ENCODE assay signal across 11 mouse cellular contexts in the genomic region with DNA sequence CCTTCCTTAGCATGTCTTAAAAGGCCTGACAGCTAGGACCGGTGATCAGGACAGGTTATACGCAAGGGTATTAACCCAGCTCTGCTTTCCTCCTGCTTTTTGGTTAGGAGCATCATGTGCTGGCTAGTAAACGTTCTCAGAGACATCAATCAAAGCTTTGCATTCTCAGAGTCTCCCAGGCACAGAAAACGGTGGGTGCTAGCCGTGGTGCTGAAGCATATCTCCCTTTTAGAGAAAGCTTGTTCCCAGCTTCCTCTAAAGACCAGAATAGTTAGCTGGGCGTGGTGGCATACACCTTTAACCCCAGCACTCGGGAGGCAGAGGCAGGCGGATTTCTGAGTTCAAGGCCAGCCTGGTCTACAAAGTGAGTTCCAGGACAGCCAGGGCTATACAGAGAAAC. TPM values are rescaled to one million over a fixed set of nuclear protein-coding genes. Genes with fewer than 3 reads are reported as not detected.
DNase-seq lines count a peak whose midpoint lies in the region; ATAC-seq and TF ChIP-seq lines count a peak whose summit lies in the region.
"Had no signal": no experiment of that assay in that cellular context is flagged by ENCODE, and none has a peak within 500 bp of the region (broad histone marks: within the 10 kb centered on the region; RNA-seq: fewer than 3 reads in every experiment).

No protein-coding gene starts in this region.

- TF ChIP-seq POLR2A in CH12.LX (IDR thresholded peaks at IDR 0.05; ENCODE audit: low read depth, low read length) = no peak

- DNase-seq in hindbrain, embryonic 14.5 days (ENCODE audit: low spot score) = peak; percentile 61
- DNase-seq in CH12.LX (ENCODE audit: extremely low read depth) (peak; percentile 32), adipocyte (ENCODE audit: low spot score) (peak; percentile 80)
- peak; percentile 83 for DNase-seq in limb, embryonic 11.5 days (ENCODE audit: low spot score)
- no peak for DNase-seq in right cerebral cortex, postnatal 14 days
- no peak for DNase-seq in gastrocnemius, adult 8-10 months (ENCODE audit: low spot score in 2 of 2)
- DNase-seq in cerebellum, postnatal 4 days (ENCODE audit: low spot score in 2 of 2) = no peak
- DNase-seq: gastrocnemius, postnatal 25 days had no signal

- TF ChIP-seq CTCF in CH12.LX (conservative IDR thresholded peaks at IDR 0.05 in 1 of 2, IDR thresholded peaks at IDR 0.05 in 1 of 2; ENCODE audit: low read depth in 2 of 2, low read length in 2 of 2) = no peak

- H3K4me1 ChIP-seq in hindbrain, embryonic 14.5 days (replicated peaks; ENCODE audit: control insufficient read depth, insufficient read depth, low read length) = peaks cover 10% of the 10 kb centered on the region
- peaks cover 23% of the 10 kb centered on the region for H3K4me1 ChIP-seq in hindbrain, embryonic 12.5 days
- peaks cover 0 to 3% of the 10 kb centered on the region in 2 experiments; a peak in 2 of 4 replicates for H3K4me1 ChIP-seq in CH12.LX (ENCODE audit: control insufficient read depth in 1 of 2, insufficient read depth in 2 of 2)
- H3K4me1 ChIP-seq in limb, embryonic 11.5 days (ENCODE audit: control insufficient read depth, insufficient read depth, low read length) = 0 out of 2 replicates have a peak, but pooled peaks cover 2% of the 10 kb centered on the region

- H3K9ac ChIP-seq in hindbrain, embryonic 14.5 days = no peak overlapping the region
- no peak overlapping the region for H3K9ac ChIP-seq in hindbrain, embryonic 12.5 days
- no peak overlapping the region for H3K9ac ChIP-seq in CH12.LX (ENCODE audit: insufficient read depth, low read depth)
- no peak overlapping the region for H3K9ac ChIP-seq in limb, embryonic 11.5 days (ENCODE audit: low read length)
- H3K9ac ChIP-seq: limb, embryonic 13.5 days; neural tube, embryonic 13.5 days had no signal

- no peaks in the 10 kb centered on the region for H3K9me3 ChIP-seq in hindbrain, embryonic 14.5 days (ENCODE audit: control insufficient read depth, low read length)
- no peaks in the 10 kb centered on the region for H3K9me3 ChIP-seq in hindbrain, embryonic 12.5 days (replicated peaks)
- H3K9me3 ChIP-seq in CH12.LX (replicated peaks; ENCODE audit: low read length) = no peaks in the 10 kb centered on the region
- no peaks in the 10 kb centered on the region for H3K9me3 ChIP-seq in limb, embryonic 11.5 days (ENCODE audit: control insufficient read depth, low read length)
- H3K9me3 ChIP-seq: limb, embryonic 13.5 days; neural tube, embryonic 13.5 days had no signal

- no peak for ATAC-seq in hindbrain, embryonic 14.5 days (ENCODE audit: low FRiP score)
- ATAC-seq in hindbrain, embryonic 12.5 days (ENCODE audit: low FRiP score) = no peak
- no peak for ATAC-seq in limb, embryonic 11.5 days (ENCODE audit: insufficient number of reproducible peaks, low FRiP score, low TSS enrichment, low read depth)

- no peak for TF ChIP-seq RAD21 in CH12.LX (IDR thresholded peaks at IDR 0.05; ENCODE audit: low read depth, low read length)

- H3K27me3 ChIP-seq in hindbrain, embryonic 14.5 days (ENCODE audit: control insufficient read depth, insufficient read depth, low read length) = no peaks in the 10 kb centered on the region
- H3K27me3 ChIP-seq in hindbrain, embryonic 12.5 days = peaks cover 6% of the 10 kb centered on the region; the same call in 1 of the 2 replicates
- H3K27me3 ChIP-seq in CH12.LX (replicated peaks) = peaks cover 70% of the 10 kb centered on the region
- 0 out of 2 replicates have a peak, but pooled peaks cover 3% of the 10 kb centered on the region for H3K27me3 ChIP-seq in limb, embryonic 11.5 days (ENCODE audit: control insufficient read depth, insufficient read depth, low read length)

- dilution Hi-C loops in CH12.LX (cut with MboI; ENCODE audit: extremely low pct_ligation_motif_present, extremely low pct_unique_long_range_greater_than_20kb, low sequenced_read_pairs) = no loop called here

- no peak for TF ChIP-seq EP300 in CH12.LX (IDR thresholded peaks at IDR 0.05; ENCODE audit: low read length)

- H3K79me2 ChIP-seq in CH12.LX (replicated peaks; ENCODE audit: control insufficient read depth, extremely low read depth, insufficient read depth, poor library complexity, severe bottlenecking) = no peaks in the 10 kb centered on the region

- H3K27ac ChIP-seq in hindbrain, embryonic 14.5 days = no peak overlapping the region
- no peak overlapping the region for H3K27ac ChIP-seq in hindbrain, embryonic 12.5 days
- no peak overlapping the region for H3K27ac ChIP-seq in CH12.LX (ENCODE audit: insufficient read depth, low read depth)
- no peak overlapping the region for H3K27ac ChIP-seq in limb, embryonic 11.5 days (replicated peaks; ENCODE audit: low read depth, low read length)
- H3K27ac ChIP-seq: limb, embryonic 13.5 days; neural tube, embryonic 13.5 days had no signal

- 50% methylated on average over 8 of the region's 8 CpGs for WGBS in hindbrain, embryonic 14.5 days
- 37% methylated on average over 8 of the region's 8 CpGs for WGBS in hindbrain, embryonic 12.5 days
- 20% methylated on average over 8 of the region's 8 CpGs for WGBS in limb, embryonic 11.5 days

- H3K4me3 ChIP-seq in hindbrain, embryonic 14.5 days (replicated peaks; ENCODE audit: low read length) = no peak overlapping the region
- no peak overlapping the region for H3K4me3 ChIP-seq in hindbrain, embryonic 12.5 days
- H3K4me3 ChIP-seq in CH12.LX (replicated peaks in 1 of 3; ENCODE audit: low read depth in 2 of 3, low read length in 2 of 3, poor library complexity in 1 of 3) = no peak overlapping the region
- H3K4me3 ChIP-seq in limb, embryonic 11.5 days (ENCODE audit: low read depth, low read length) = no peak overlapping the region
- H3K4me3 ChIP-seq: limb, embryonic 13.5 days; neural tube, embryonic 13.5 days had no signal

- in situ Hi-C loops in CH12.LX (cut with MboI; ENCODE audit: low pct_ligation_motif_present, low pct_unique_long_range_greater_than_20kb, low sequenced_read_pairs) = loop anchor here (10.0 kb wide), 1 partner anchor 254 kb away; no protein-coding TSS in a partner anchor

- no peaks in the 10 kb centered on the region for H3K36me3 ChIP-seq in hindbrain, embryonic 14.5 days (replicated peaks; ENCODE audit: control insufficient read depth, insufficient read depth)
- no peaks in the 10 kb centered on the region for H3K36me3 ChIP-seq in hindbrain, embryonic 12.5 days
- no peaks in the 10 kb centered on the region for H3K36me3 ChIP-seq in CH12.LX (replicated peaks in 1 of 2; ENCODE audit: control insufficient read depth in 1 of 2, insufficient read depth in 1 of 2, low read length in 1 of 2)
- no peaks in the 10 kb centered on the region for H3K36me3 ChIP-seq in limb, embryonic 11.5 days (ENCODE audit: control insufficient read depth, insufficient read depth, low read length)
- H3K36me3 ChIP-seq: limb, embryonic 13.5 days; neural tube, embryonic 13.5 days had no signal

- no peak overlapping the region for H3K4me2 ChIP-seq in hindbrain, embryonic 14.5 days (replicated peaks)
- H3K4me2 ChIP-seq in hindbrain, embryonic 12.5 days (replicated peaks) = no peak overlapping the region
- H3K4me2 ChIP-seq in CH12.LX (ENCODE audit: insufficient read depth, low read depth, poor library complexity, severe bottlenecking) = no peak overlapping the region
- H3K4me2 ChIP-seq in limb, embryonic 11.5 days (ENCODE audit: low read depth, severe bottlenecking) = no peak overlapping the region
- H3K4me2 ChIP-seq: limb, embryonic 13.5 days; neural tube, embryonic 13.5 days had no signal

TF ChIP-seq in CH12.LX, 34 proteins besides CTCF, POLR2A, EP300 and RAD21:
- TF ChIP-seq E2F4 (IDR thresholded peaks at IDR 0.05; ENCODE audit: insufficient replicate concordance, low read depth, low read length) = no peak
- no peak for TF ChIP-seq MYC (IDR thresholded peaks at IDR 0.05; ENCODE audit: low read depth, low read length)

RNA-seq across cellular contexts. Expression of a gene that starts 12.3 kb away (rescaled TPM):
- polyA plus RNA-seq in hindbrain, embryonic 14.5 days (2014; fragmentation: Nextera tagmentation; extraction: Ambion mirVana) = 1.1 and 1.9 TPM in 2 replicates
- polyA plus RNA-seq in hindbrain, embryonic 12.5 days (2016; fragmentation: Nextera tagmentation; extraction: Ambion mirVana) = 2.3 and 2.4 TPM in 2 replicates
- total RNA-seq in CH12.LX (2012; rRNA removed) (not detected in 2 replicates), CH12.LX (2014; rRNA removed) (not detected in 2 replicates)
- not detected in 2 replicates for polyA plus RNA-seq in CH12.LX (2012; ENCODE audit: insufficient read length, low read depth)
- polyA plus RNA-seq in limb, embryonic 11.5 days (2014; fragmentation: Nextera tagmentation; extraction: Ambion mirVana) = 0.19 and 0.40 TPM in 2 replicates
- total RNA-seq in gastrocnemius, adult 8-10 months (2022) = not detected
- total RNA-seq: gastrocnemius, postnatal 25 days had no signal

Comparison
In these comparisons a context has a peak if more than half of its experiments do, and no peak if none do; other contexts are left out.
1. DNase-seq: peak in hindbrain, embryonic 14.5 days (single experiment), CH12.LX (single experiment), adipocyte (single experiment) and limb, embryonic 11.5 days (single experiment); none in right cerebral cortex, postnatal 14 days (single experiment), gastrocnemius, adult 8-10 months (0 of 2) and cerebellum, postnatal 4 days (0 of 2).